Mouse (Mus musculus) layer of hippocampus, adult 9-10 months (tissue): ENCODE results near the gene Trim59.

ENCODE experiments used
- DNase-seq: peaks from one replicate; pipeline ENCODE4 v3.0.0; 2022; ENCODE audit warnings: low spot score

The Trim59 gene

DNA sequence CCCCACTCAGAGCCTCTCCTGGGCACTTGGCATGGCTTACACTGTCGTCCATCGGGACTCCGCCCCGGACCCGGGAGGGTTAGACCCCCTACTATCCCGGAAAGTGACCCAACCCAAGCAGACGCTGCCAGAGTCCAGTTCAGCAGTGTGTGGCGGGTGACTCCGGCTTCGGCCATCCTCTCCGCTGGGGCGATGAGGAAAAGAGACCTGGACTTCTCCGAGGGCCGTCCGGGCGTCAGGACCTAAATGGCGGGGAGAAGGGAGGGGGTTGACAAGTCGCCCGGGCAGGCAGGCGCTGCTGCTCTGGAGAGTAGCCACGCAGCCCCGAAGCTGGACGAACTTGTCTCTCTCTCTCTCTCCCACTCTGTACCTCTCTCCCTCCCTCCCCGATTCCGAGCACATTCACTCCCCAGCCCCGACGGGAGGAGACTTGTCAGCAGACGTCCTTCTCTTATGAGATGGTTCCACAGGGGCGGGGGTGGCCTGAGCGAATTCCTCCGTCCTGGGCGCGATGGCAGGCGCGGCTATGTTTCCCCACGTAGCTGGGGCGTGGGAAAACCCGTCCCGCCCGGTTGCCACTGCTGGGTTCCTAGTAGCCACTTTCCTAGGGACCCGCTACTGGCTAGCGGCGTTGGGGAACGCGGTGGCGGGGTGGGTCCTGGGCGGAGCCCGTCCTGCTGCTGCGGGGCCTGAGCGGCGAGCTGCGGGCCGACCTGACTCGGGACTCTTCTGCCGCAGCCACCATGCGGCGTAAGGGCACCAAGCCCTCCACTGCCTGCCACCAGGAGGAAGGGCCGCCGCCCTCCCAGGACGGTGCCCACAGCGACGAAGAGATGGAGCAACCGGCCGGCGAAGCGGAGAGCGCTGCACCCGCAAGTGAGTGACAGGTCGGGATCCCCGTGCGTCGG lies 39.0 kb downstream of the Trim59 start:
- no peak for DNase-seq

GRCm38 (mm10) chr3:69004437-69005337 lies 39.9 kb downstream of the Trim59 start, which contains the start of the genes Ift80 and Smc4:
Gene Ift80 (minus strand): TSS chr3:69004570.
Gene Smc4 (plus strand): TSS chr3:69004738.
- peak; percentile 91 for DNase-seq

- peak; percentile 13 for DNase-seq
These were observed 40.5 kb downstream of the Trim59 start for GRCm38 (mm10) chr3:69004055-69004436.

DNA sequence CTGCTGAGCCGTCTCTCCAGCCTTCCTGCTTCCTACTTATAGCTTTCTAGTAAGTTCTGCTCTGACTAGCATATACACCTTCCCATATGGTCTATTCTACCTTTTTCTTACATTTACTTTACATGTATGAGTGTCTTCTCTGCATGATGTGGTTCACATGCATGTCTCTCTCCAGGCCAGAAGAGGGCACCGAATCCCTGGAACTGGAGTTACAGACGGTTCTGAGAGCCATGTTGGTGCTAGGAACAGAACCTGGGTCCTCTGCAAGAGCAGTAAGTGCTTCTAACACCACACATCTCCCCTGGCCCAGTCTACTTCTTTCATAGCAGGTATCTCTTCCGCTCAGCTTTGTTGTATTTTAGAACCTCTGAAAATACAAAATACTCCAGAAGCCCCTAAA lies 41.8 kb downstream of the Trim59 start:
- DNase-seq: no peak

DNA sequence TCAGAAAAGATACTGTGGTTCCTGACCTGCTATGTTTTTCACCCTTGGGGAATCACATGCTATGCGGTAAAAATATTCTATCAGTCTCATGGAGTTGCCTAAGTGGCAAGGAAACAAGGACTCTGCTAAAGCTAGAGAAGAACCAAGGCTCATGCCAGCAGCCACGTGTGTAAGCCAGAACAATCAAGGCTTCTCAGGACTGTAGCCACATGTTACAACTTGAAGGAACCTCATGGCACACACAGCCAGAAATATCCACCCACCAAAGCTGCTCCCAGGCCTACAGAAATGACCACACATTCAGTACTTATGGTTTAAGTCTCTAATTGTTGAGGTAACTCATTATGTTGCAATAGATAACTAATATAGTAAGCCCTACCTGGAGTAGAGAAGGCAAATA lies 58.0 kb downstream of the Trim59 start:
- no peak for DNase-seq
